Mouse (Mus musculus): Measurements from ENCODE around the gene Msrb3.

DNA sequence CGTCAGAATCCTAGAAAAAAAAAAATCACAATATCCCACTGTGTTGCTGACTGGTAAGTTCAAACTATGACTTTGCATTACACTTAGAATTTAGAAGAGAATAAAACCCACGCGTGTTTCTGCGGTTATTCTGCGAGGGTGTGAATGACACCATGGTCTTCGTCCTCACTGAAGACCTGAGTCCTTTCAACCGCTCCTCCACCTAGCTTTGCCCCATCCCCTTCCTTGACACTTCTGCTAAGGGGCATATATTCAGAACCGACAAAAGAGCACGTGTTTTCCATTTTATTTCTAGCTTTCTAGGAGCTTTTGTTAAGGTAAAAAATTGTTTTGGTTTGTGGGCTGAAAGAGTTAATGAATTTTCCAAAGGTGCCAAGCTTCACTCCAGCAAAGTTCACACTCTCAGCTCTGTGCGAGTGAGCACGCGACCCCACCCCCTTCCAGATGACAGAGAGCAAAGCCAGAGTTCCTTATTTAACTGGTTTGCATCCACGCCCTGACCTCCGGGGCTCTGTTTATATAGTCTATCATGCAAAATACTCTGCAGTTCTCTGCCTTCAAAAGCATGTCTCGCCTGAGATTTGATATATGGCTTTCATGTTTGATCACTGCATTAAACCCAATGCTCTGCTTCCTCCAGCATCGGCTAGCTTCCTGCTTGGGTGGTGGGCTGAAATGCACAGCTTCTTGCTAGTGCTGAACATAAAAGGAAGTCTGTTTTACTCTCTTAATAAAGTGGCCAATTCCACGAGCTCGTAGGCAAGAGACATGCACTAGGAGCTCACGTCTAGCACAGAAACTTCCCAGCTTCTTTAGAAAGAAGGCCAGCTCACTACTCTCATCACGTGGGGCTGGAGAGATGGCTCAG, 77.2 kb downstream of the Msrb3 start:
- TF ChIP-seq CTCF (IDR thresholded peaks at IDR 0.05; ENCODE audit: borderline replicate concordance, insufficient read depth, low read length) (no peak), POLR2A (IDR thresholded peaks at IDR 0.05; ENCODE audit: low read depth, low read length) (no peak)

All from embryonic fibroblast, embryonic 13.5 days (primary cell).